Mouse (Mus musculus) megakaryocyte, embryonic 14.5 days (primary cell): ENCODE data around the gene Ldlrad1.

Experiments used
- FLI1 ChIP-seq: IDR thresholded peaks from 2 replicates; pipeline ENCODE4 v1.6.1; 2012; ENCODE audit warnings: low read length, inconsistent platforms, mixed read lengths
- GATA1 ChIP-seq: IDR thresholded peaks from 3 replicates; pipeline ENCODE4 v1.6.1; 2012; ENCODE audit warnings: mixed read lengths, low read length, inconsistent platforms, borderline replicate concordance

DNA sequence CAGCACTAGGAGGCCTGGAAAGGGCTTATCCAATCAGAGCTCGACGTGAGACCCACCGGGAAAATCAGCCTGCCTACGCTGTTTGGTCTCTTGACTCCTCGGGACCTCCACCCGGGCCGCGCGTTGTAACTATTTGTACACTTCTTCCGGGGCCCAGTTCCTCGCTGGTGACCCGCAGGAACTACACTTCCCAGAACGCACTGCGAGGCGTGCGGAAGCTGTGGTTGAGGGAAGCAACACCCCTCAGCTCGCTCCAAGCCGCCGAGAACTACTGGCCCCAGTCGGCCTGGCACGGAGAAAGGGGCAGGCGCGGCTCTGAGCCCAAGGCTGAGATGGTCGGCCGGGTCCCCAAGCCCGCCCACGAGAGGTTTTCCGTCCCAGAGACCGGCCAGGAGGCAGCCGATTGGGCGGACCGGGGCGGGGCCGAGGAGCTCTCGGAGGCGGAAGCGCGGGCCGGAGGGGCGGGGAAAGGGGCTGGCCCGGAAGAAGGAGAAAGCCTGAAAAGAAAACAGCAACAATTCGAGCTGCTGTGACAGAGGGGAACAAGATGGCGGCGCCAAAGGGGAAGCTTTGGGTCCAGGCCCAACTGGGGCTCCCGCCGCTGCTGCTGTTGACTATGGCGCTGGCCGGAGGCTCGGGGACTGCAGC, 30.7 kb upstream of the Ldlrad1 start, which contains the start of gene Tmem59:
- no peak for TF ChIP-seq GATA1
- no peak for TF ChIP-seq FLI1
